Mouse (Mus musculus): ENCODE measurements around the gene Myo1e. TPM values are rescaled to one million over a fixed set of nuclear protein-coding genes. Genes with fewer than 3 reads are reported as not detected.

Myo1e gene
- polyA plus RNA-seq, 1 experiment from 2014 or later = 2.2 TPM

DNA sequence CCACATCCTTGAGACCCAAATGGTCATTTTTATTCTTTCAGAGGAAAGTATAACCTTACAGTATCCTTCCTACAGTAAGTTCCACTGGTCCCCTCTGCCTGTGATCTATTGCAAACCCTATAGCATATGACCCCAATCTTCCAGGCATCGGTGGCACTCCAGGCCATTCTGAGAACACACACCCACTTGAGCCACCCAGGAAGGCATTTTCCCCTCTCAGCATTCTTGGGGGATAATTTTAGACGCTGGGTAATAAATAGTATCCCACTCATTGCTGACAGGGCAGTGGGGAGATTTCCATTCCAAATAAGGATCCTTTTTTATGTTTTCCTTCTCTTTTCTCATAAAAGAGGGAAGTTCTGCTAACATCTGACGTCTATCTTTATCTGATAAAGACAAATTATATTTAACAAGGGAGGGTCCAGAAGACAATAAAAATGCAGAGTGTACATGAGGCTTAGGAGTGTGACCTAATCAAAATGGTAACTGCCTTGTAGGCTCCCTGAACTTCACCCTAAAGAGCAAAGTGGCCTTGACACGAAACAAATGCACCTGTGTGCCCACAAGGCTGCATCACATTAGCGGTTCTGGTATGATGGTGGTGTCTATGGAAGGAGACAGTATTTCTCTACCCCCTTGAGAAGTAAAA is 121.2 kb downstream of the Myo1e start:
- WGBS (ENCODE audit: insufficient replicate concordance) = 54% methylated on average over 5 of the region's 5 CpGs
- Histone ChIP-seq H3K4me2 (no peak overlapping the region), H3K27me3 (no peaks in the 10 kb centered on the region), H3K36me3 (no peaks in the 10 kb centered on the region), H3K9me3 (replicated peaks) (no peaks in the 10 kb centered on the region), H3K9ac (no peak overlapping the region), H3K27ac (no peak overlapping the region), H3K4me3 (replicated peaks) (no peak overlapping the region), H3K4me1 (replicated peaks) (no peaks in the 10 kb centered on the region)
- ATAC-seq (ENCODE audit: low read depth) (no peak), DNase-seq (no peak)

DNA sequence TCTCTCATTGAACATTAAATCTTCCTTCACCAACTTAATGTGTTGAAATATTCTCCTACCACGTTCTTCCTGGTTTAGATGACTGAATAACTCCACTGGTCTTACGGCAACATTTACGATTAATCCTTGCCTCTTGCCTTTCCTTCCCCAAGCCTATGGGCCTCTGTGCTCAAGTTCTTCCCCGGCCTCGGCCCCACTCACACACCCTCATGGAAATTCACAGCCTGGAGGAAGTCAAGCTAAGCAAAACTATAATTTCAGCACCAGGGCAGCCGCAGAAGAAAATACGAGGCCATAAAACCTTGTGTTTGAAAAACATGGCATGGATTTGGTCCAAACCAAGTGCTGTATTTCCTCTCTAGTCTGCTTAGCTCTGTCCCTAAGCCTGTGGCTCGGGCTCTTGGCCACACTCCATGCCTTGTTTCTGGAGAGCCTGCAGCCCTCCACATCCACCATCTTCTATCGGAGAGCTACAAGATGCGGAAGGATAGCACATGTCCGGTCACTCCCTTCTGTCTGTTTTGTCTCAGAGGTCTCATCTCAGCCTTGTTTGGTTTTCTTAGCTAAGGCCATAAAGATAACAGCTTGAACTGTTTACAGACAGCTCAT is 124.7 kb downstream of the Myo1e start:
- ATAC-seq (ENCODE audit: low read depth) (no peak), DNase-seq (no peak)
- H3K9ac ChIP-seq = no peak overlapping the region
- H3K4me1 ChIP-seq (replicated peaks) = no peaks in the 10 kb centered on the region
- no peak overlapping the region for H3K27ac ChIP-seq
- WGBS (ENCODE audit: insufficient replicate concordance) = 63% methylated on average over 11 of the region's 11 CpGs
- H3K36me3 ChIP-seq = no peaks in the 10 kb centered on the region
- H3K4me3 ChIP-seq (replicated peaks) = no peak overlapping the region
- no peak overlapping the region for H3K4me2 ChIP-seq
- H3K27me3 ChIP-seq = no peaks in the 10 kb centered on the region
- H3K9me3 ChIP-seq (replicated peaks) = no peaks in the 10 kb centered on the region

DNA sequence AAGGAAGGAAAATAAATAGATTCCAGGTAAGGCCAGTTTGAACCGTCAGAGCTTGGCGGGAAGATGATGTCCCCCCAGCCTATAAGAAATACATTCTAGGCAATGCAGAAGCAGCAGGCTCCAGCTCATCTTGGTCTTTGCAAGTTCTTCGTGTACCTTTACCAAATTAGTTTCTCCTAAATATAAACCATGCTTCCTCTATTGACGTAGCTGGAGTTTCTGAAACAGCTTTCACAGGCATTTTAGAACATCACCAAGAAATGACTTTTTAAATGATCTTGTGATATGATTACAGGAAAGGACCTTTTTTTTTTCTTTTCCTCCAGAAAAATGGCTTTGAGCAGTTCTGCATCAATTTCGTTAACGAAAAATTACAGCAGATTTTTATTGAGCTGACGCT is 131.2 kb downstream of the Myo1e start:
- Histone ChIP-seq H3K36me3 (0 out of 2 replicates have a peak, but pooled peaks cover 8% of the 10 kb centered on the region), H3K4me3 (replicated peaks) (no peak overlapping the region), H3K4me1 (replicated peaks) (no peaks in the 10 kb centered on the region), H3K9me3 (replicated peaks) (no peaks in the 10 kb centered on the region), H3K27me3 (no peaks in the 10 kb centered on the region), H3K27ac (no peak overlapping the region), H3K4me2 (no peak overlapping the region), H3K9ac (no peak overlapping the region)
- ATAC-seq (ENCODE audit: low read depth) = no peak
- WGBS (ENCODE audit: insufficient replicate concordance) = 72% methylated on average over 7 of the region's 7 CpGs
- no peak for DNase-seq

DNA sequence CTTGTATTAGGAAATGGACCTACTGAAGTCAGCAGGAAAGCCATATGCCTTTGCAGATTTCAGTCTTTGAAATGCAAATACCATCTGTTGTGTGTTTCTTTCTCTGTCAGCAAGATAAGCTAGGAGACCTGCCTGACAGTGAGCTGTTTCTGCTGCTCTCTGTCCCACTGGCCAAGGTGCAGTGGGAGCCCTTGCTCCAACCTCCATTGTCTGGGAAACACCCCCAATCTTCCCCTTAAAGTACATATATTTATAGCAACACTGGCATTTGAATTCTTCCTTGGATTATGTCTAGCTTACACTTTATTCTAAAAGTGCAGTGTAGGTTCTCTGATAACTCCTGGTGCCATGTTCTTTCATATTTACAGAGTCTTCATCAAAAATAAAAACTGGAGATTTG is 131.7 kb downstream of the Myo1e start:
- Histone ChIP-seq H3K4me2 (no peak overlapping the region), H3K9me3 (replicated peaks) (no peaks in the 10 kb centered on the region), H3K27me3 (no peaks in the 10 kb centered on the region), H3K27ac (no peak overlapping the region), H3K4me3 (replicated peaks) (no peak overlapping the region), H3K36me3 (0 out of 2 replicates have a peak, but pooled peaks cover 8% of the 10 kb centered on the region), H3K4me1 (replicated peaks) (no peaks in the 10 kb centered on the region), H3K9ac (no peak overlapping the region)
- DNase-seq (no peak), ATAC-seq (ENCODE audit: low read depth) (no peak)

DNA sequence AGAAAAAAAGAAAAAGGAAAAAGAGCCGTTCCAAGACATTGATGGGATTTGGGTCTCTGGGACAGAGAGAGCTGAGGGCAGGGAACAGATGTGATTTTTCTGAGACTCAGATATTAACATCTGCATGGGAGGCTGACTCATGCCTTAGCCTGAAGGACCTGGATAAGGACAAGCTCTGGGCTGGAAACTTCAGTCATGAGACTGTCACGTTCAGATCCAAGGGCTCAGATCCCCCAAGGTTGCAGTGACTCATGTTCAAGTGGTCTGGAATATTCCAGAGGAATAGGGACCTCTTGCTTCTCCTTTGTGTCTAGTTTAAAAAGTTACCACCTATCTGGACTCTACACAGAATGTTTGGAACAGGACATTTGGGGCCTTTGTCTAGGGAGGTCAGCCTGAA is 142.1 kb downstream of the Myo1e start:
- H3K27ac ChIP-seq = no peak overlapping the region
- no peaks in the 10 kb centered on the region for H3K4me1 ChIP-seq (replicated peaks)
- no peak overlapping the region for H3K9ac ChIP-seq
- no peaks in the 10 kb centered on the region for H3K27me3 ChIP-seq
- WGBS (ENCODE audit: insufficient replicate concordance) = 60% methylated on average over 2 of the region's 2 CpGs
- DNase-seq (no peak), ATAC-seq (ENCODE audit: low read depth) (no peak)
- H3K4me3 ChIP-seq (replicated peaks) = no peak overlapping the region
- H3K36me3 ChIP-seq = no peaks in the 10 kb centered on the region
- no peak overlapping the region for H3K4me2 ChIP-seq
- H3K9me3 ChIP-seq (replicated peaks) = no peaks in the 10 kb centered on the region

DNA sequence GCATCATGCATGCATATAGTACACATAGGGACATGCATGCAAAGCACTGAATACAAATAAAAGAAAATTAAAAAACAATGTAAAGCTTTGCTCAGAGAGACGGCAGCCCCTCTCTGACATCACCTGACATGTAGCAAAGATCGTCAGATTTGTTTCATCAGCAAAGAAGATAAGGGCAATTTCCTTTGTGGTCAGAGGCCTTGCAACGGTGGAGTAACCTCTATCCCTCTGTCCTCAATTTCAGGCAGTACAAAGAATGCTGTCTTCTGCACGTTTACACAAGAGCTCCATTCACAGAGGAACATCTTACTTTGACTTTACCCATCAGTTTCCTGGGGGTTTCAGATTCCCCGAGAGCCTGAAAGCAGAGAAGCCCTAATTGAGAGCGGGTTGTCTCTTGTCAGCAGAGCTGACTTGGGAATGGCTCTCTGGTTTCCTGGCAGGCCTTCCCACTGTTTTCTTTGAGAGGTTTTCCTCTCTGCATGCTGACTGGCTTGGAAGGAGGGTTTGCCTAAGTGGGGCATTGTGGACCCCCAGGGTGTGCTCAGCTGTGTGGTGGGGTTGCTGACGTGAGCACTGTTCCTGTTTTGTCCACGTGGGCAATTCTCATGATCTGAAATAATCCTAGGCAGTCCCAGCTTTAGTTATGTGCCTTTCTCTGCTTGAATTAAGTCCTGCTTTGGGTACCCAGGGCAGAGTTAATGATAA is 144.6 kb downstream of the Myo1e start:
- no peaks in the 10 kb centered on the region for H3K27me3 ChIP-seq
- H3K27ac ChIP-seq = no peak overlapping the region
- no peaks in the 10 kb centered on the region for H3K36me3 ChIP-seq
- H3K9ac ChIP-seq = no peak overlapping the region
- DNase-seq (no peak), ATAC-seq (ENCODE audit: low read depth) (no peak)
- H3K9me3 ChIP-seq (replicated peaks) = no peaks in the 10 kb centered on the region
- WGBS (ENCODE audit: insufficient replicate concordance) = 21% methylated on average over 8 of the region's 8 CpGs
- no peak overlapping the region for H3K4me2 ChIP-seq
- no peaks in the 10 kb centered on the region for H3K4me1 ChIP-seq (replicated peaks)
- H3K4me3 ChIP-seq (replicated peaks) = no peak overlapping the region

DNA sequence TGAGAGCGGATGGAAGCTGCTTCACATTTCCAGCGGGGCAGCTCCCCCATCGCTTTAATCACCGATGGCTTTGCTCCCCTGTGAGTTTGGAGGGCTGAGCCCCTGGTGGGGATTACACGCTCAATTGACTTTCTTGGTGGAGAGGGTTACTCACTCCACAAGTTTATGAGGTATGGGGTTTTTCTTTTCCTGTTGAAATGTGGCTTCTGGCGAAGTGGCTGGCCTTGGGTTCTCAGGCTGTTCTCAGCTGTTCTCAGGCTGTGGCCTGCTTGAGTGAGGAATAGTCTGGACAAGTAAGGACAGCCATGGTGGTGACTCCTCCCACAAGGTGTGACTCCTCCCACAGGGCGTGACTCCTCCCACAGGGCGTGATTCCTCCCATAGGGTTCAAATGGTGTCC is 149.1 kb downstream of the Myo1e start:
- Histone ChIP-seq H3K9me3 (replicated peaks) (no peaks in the 10 kb centered on the region), H3K9ac (no peak overlapping the region), H3K27ac (no peak overlapping the region), H3K4me3 (replicated peaks) (no peak overlapping the region), H3K36me3 (0 out of 2 replicates have a peak, but pooled peaks cover 6% of the 10 kb centered on the region), H3K27me3 (no peaks in the 10 kb centered on the region), H3K4me2 (no peak overlapping the region), H3K4me1 (replicated peaks) (no peaks in the 10 kb centered on the region)
- DNase-seq (no peak), ATAC-seq (ENCODE audit: low read depth) (no peak)
- 56% methylated on average over 8 of the region's 8 CpGs for WGBS (ENCODE audit: insufficient replicate concordance)

DNA sequence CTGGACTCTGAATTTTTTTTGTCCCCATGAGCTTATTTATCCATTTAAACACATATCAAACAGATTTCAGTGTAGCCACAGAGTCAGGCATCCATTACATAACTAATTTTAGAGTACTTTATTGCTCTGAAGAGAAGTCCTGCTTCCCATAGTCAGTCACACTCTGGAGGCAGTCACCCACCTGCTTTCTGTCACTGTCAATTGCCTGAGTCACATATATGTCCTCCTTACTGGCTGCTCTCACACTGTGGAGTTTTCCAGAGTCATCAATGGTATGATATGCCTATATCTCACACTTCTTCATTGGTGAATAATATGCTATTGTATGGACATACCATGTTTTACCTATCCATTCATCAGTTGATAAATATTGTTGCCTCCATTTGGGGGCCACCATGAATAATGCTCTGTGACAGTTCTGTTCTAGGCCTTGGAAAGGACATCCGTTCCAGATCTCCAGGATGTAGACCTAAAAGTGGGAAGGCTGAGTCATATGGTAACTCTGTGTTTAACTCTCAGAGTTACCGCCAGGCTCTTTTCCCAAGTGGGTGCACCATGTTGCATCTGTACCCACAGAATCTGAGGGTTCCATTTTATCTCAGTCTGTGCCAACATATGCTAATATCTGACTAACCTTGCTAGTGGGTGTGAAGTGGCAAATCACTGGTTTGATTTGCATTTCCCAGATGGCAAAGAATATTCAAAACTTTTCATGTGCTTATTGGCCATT is 152.4 kb downstream of the Myo1e start:
- WGBS (ENCODE audit: insufficient replicate concordance) = 74% methylated on average over 2 of the region's 2 CpGs
- H3K4me1 ChIP-seq (replicated peaks) = no peaks in the 10 kb centered on the region
- DNase-seq = no peak
- H3K4me2 ChIP-seq = no peak overlapping the region
- 0 out of 2 replicates have a peak, but pooled peaks cover 6% of the 10 kb centered on the region for H3K36me3 ChIP-seq
- H3K9me3 ChIP-seq (replicated peaks) = no peaks in the 10 kb centered on the region
- H3K27me3 ChIP-seq = no peaks in the 10 kb centered on the region
- no peak for ATAC-seq (ENCODE audit: low read depth)
- no peak overlapping the region for H3K4me3 ChIP-seq (replicated peaks)
- no peak overlapping the region for H3K27ac ChIP-seq
- H3K9ac ChIP-seq = no peak overlapping the region

DNA sequence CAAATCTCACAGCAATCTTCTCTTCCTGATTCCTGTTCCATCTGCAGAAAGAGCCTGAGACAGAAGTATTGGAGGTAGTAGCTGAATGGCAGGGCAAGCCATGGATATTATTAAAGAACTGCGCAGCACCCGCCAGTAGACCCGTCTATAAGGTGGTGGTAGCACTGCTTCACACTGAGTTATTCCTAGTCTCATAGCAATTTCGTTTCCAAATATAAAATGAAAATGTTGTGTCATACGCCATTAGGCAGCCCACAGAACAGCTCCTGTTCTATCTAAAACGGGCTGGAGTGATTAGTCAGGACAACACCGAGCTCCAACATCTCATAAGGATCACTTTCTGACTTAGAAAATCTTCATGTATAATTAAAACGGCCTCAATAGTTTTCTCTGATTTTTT is 157.6 kb downstream of the Myo1e start:
- no peak overlapping the region for H3K27ac ChIP-seq
- no peak overlapping the region for H3K4me2 ChIP-seq
- no peak overlapping the region for H3K9ac ChIP-seq
- DNase-seq (no peak), ATAC-seq (ENCODE audit: low read depth) (no peak)
- WGBS (ENCODE audit: insufficient replicate concordance) = 68% methylated on average over 8 of the region's 8 CpGs
- peaks cover 6% of the 10 kb centered on the region; the same call in 1 of the 2 replicates for H3K36me3 ChIP-seq
- no peaks in the 10 kb centered on the region for H3K9me3 ChIP-seq (replicated peaks)
- no peaks in the 10 kb centered on the region for H3K27me3 ChIP-seq
- H3K4me1 ChIP-seq (replicated peaks) = no peaks in the 10 kb centered on the region
- H3K4me3 ChIP-seq (replicated peaks) = no peak overlapping the region

DNA sequence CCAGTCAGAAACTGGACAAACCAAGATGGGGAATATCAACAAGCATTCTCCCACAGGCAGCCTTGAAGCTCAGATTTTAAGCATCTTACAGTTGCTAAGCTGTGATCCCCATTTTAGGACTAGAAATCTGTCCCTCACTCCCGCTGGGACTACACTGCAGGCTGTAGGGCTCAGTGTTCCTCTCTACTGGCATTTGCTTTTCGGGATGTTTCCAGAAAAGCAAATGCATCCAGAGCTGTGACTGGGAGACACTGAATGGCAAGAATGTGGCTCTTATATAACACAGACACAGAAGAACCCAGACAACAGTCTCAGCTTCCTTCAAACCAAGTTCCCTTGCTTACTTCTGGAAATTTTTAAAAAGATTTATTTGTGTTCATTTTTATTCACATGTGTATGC is 158.8 kb downstream of the Myo1e start:
- no peak for ATAC-seq (ENCODE audit: low read depth)
- H3K9ac ChIP-seq = no peak overlapping the region
- no peak overlapping the region for H3K27ac ChIP-seq
- no peaks in the 10 kb centered on the region for H3K9me3 ChIP-seq (replicated peaks)
- H3K27me3 ChIP-seq = no peaks in the 10 kb centered on the region
- DNase-seq = no peak
- WGBS (ENCODE audit: insufficient replicate concordance) = 56% methylated on average over 2 of the region's 2 CpGs
- H3K4me2 ChIP-seq = no peak overlapping the region
- H3K4me1 ChIP-seq (replicated peaks) = no peaks in the 10 kb centered on the region
- H3K4me3 ChIP-seq (replicated peaks) = no peak overlapping the region
- peaks cover 6% of the 10 kb centered on the region; the same call in 1 of the 2 replicates for H3K36me3 ChIP-seq

DNA sequence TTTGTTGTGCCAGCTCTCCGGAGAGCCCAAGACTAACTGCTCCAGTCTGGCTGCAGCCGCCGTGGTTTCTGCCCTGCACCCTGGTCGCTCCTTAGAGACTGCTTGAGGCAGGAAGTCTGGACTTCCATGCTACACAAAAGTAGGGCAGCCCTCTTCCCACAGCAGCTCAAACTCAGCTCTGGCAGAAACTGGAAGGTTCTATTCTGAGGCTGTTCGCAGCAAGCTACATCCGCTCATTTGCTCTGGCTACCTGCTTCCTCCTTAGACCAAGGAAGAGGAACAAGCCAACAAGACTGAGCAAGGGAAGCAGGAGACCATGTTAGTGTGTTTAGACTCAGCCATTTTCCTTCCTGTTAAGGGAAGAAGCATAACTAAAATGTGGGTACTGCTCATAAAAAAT is 159.7 kb downstream of the Myo1e start:
- WGBS (ENCODE audit: insufficient replicate concordance) = 36% methylated on average over 6 of the region's 6 CpGs
- no peak for DNase-seq

More for the DNA sequence above, 159.7 kb downstream of the Myo1e start:
- no peaks in the 10 kb centered on the region for H3K9me3 ChIP-seq (replicated peaks)
- no peaks in the 10 kb centered on the region for H3K4me1 ChIP-seq (replicated peaks)
- no peak overlapping the region for H3K4me3 ChIP-seq (replicated peaks)
- H3K4me2 ChIP-seq = no peak overlapping the region
- no peak overlapping the region for H3K9ac ChIP-seq
- H3K27me3 ChIP-seq = no peaks in the 10 kb centered on the region
- H3K27ac ChIP-seq = no peak overlapping the region
- peaks cover 6% of the 10 kb centered on the region; the same call in 1 of the 2 replicates for H3K36me3 ChIP-seq
- ATAC-seq (ENCODE audit: low read depth) = no peak
